Mouse (Mus musculus) stomach, embryonic 15.5 days (tissue): ENCODE data around the gene Trim71. TPM values are rescaled to one million over a fixed set of nuclear protein-coding genes. Genes with fewer than 3 reads are reported as not detected.
A peak's percentile ranks its signal among the peaks of the same experiment; 100 is the strongest.

Experiments used
- ATAC-seq: fragments of 200-750 bp; cut with Nextera tagmentation; 2 replicates; pipeline ENCODE4 v1.8.0; 2017; ENCODE audit warnings: low read depth, moderate number of reproducible peaks, moderate TSS enrichment; ENCODE audit not compliant: insufficient read depth, low FRiP score
- H3K27ac ChIP-seq: fragments of 300-500 bp; sonication (generic); 2 replicates; pipeline ENCODE4 v1.5.1; 2015; ENCODE audit warnings: mild to moderate bottlenecking, inconsistent platforms
- H3K27me3 ChIP-seq: fragments of 300-500 bp; sonication (generic); replicated peaks from 2 replicates; pipeline ENCODE4 v1.6.1; 2015; ENCODE audit warnings: inconsistent platforms
- H3K36me3 ChIP-seq: fragments of 300-500 bp; sonication (generic); 2 replicates; pipeline ENCODE4 v1.6.1; 2015; ENCODE audit warnings: inconsistent platforms
- H3K4me1 ChIP-seq: fragments of 300-500 bp; sonication (generic); 2 replicates; pipeline ENCODE4 v1.6.1; 2015; ENCODE audit warnings: inconsistent platforms
- H3K4me2 ChIP-seq: fragments of 300-500 bp; sonication (generic); 2 replicates; pipeline ENCODE4 v1.6.1; 2015; ENCODE audit warnings: mild to moderate bottlenecking, inconsistent platforms
- H3K4me3 ChIP-seq: fragments of 300-500 bp; sonication (generic); replicated peaks from 2 replicates; pipeline ENCODE4 v1.5.1; 2015; ENCODE audit warnings: inconsistent platforms
- H3K9ac ChIP-seq: fragments of 300-500 bp; sonication (generic); 2 replicates; pipeline ENCODE4 v1.6.1; 2015; ENCODE audit warnings: inconsistent platforms
- H3K9me3 ChIP-seq: fragments of 300-500 bp; sonication (generic); 2 replicates; pipeline ENCODE4 v1.6.1; 2016; ENCODE audit warnings: inconsistent platforms
- WGBS: fragments of 180-500 bp; shearing (Covaris S2); methylation state at CpG from one replicate; pipeline ENCODE4 v1.1.7; 2015; 5-methylcytosine and 5-hydroxymethylcytosine counted together
- polyA plus RNA-seq: library from polyadenylated mRNA; unstranded; fragments of >200 nt; fragmentation: Nextera tagmentation; extraction: Ambion mirVana; gene quantifications from 2 replicates; pipeline ENCODE4 v1.2.1, GENCODE M21; 2015

Gene Trim71
- polyA plus RNA-seq, 1 experiment from 2014 or later, result 2.0 TPM

GRCm38 (mm10) chr9:114536628-114537027, 27.5 kb downstream of the Trim71 start:
- Histone ChIP-seq H3K9me3 (no peaks in the 10 kb centered on the region), H3K9ac (no peak overlapping the region), H3K4me1 (peaks cover 6% of the 10 kb centered on the region), H3K4me3 (no peak overlapping the region), H3K4me2 (no peak overlapping the region), H3K27me3 (no peaks in the 10 kb centered on the region), H3K27ac (no peak overlapping the region), H3K36me3 (no peaks in the 10 kb centered on the region)
- WGBS, result 54% methylated on average over 2 of the region's 2 CpGs
- peak; percentile 53; the same call in 1 of the 2 replicates for ATAC-seq

GRCm38 (mm10) chr9:114534747-114535517, 29.2 kb downstream of the Trim71 start:
- Histone ChIP-seq H3K9me3 (no peaks in the 10 kb centered on the region), H3K4me2 (no peak overlapping the region), H3K27me3 (no peaks in the 10 kb centered on the region), H3K36me3 (no peaks in the 10 kb centered on the region), H3K4me3 (no peak overlapping the region), H3K4me1 (peaks cover 6% of the 10 kb centered on the region; the same call in 1 of the 2 replicates), H3K9ac (no peak overlapping the region), H3K27ac (no peak overlapping the region)
- WGBS, result 86% methylated on average over 9 of the region's 9 CpGs
- no peak for ATAC-seq

- Histone ChIP-seq H3K9ac (no peak overlapping the region), H3K9me3 (no peaks in the 10 kb centered on the region), H3K4me1 (peaks cover 8% of the 10 kb centered on the region), H3K4me3 (no peak overlapping the region), H3K4me2 (no peak overlapping the region), H3K36me3 (no peaks in the 10 kb centered on the region), H3K27me3 (no peaks in the 10 kb centered on the region), H3K27ac (no peak overlapping the region)
- 60% methylated on average over 4 of the region's 4 CpGs for WGBS
- peak; percentile 45; the same call in 1 of the 2 replicates for ATAC-seq
Observed at GRCm38 (mm10) chr9:114533848-114534247, 30.3 kb downstream of the Trim71 start.

DNA sequence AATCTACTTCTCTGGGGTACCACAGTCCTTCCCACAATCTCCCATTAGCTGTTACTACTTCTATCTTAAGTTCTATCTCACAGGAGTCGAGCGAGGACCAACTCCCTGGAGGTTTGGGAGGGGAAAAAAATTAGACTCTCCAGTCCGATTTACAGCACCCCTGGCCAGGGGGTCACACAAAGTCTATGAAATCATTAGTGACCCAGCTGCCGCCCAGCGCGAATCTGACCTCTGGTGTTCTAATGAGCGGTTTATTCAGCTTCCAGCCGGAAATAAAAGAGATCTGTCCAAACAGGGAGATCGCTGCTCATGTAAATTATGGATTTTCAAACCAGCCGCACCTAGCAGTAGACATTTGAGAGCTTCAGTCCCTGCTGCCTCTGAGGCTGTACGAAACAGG, 32.9 kb downstream of the Trim71 start:
- H3K27ac ChIP-seq, result no peak overlapping the region
- no peak overlapping the region for H3K4me2 ChIP-seq
- H3K4me3 ChIP-seq, result no peak overlapping the region
- no peak for ATAC-seq
- H3K9ac ChIP-seq, result no peak overlapping the region
- H3K4me1 ChIP-seq, result peaks cover 26% of the 10 kb centered on the region
- WGBS, result 28% methylated on average over 11 of the region's 11 CpGs
- H3K36me3 ChIP-seq, result no peaks in the 10 kb centered on the region
- H3K27me3 ChIP-seq, result no peaks in the 10 kb centered on the region
- no peaks in the 10 kb centered on the region for H3K9me3 ChIP-seq

- no peaks in the 10 kb centered on the region for H3K27me3 ChIP-seq
- H3K4me1 ChIP-seq, result peaks cover 33% of the 10 kb centered on the region
- no peaks in the 10 kb centered on the region for H3K9me3 ChIP-seq
- H3K4me3 ChIP-seq, result no peak overlapping the region
- WGBS, result 43% methylated on average over 9 of the region's 9 CpGs
- H3K9ac ChIP-seq, result no peak overlapping the region
- 0 out of 2 replicates have a peak overlapping the region, but pooled peaks have one; percentile 12 for H3K27ac ChIP-seq
- no peaks in the 10 kb centered on the region for H3K36me3 ChIP-seq
- ATAC-seq, result no peak
- no peak overlapping the region for H3K4me2 ChIP-seq
Observed at GRCm38 (mm10) chr9:114528680-114529048, 35.5 kb downstream of the Trim71 start.

- Histone ChIP-seq H3K4me1 (peaks cover 33% of the 10 kb centered on the region), H3K9me3 (no peaks in the 10 kb centered on the region), H3K9ac (no peak overlapping the region), H3K27ac (0 out of 2 replicates have a peak overlapping the region, but pooled peaks have one; percentile 12), H3K4me2 (peak overlapping the region; percentile 20; the same call in 1 of the 2 replicates), H3K4me3 (no peak overlapping the region), H3K36me3 (no peaks in the 10 kb centered on the region), H3K27me3 (no peaks in the 10 kb centered on the region)
- 0 out of 2 replicates have a peak, but pooled peaks have one; percentile 56 for ATAC-seq
- 22% methylated on average over 17 of the region's 17 CpGs for WGBS
Observed at GRCm38 (mm10) chr9:114527992-114528679, 36.0 kb downstream of the Trim71 start.

DNA sequence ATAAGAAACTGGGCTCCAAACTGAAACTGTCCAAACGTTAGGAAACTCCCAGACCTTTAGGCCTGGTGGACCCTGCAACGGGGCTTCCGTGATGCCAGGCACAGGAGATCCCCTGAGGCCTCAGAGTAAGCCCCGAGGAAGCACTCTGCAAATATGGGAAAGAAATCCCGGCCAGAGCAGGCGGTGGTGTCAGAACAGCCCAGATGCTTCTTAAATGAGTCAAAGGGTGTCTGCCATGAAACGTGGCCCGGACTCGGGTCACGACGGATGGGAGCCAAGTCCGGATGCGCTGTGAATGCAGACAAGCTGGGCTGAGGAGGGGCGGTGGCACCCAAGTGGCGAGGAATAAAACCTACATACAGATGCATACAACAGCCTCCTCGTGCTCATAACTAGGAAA, 37.1 kb downstream of the Trim71 start:
- Histone ChIP-seq H3K9ac (0 out of 2 replicates have a peak overlapping the region, but pooled peaks have one; percentile 11), H3K4me1 (peaks cover 33% of the 10 kb centered on the region), H3K27me3 (no peaks in the 10 kb centered on the region), H3K27ac (peak overlapping the region; percentile 71), H3K4me3 (peak overlapping the region; percentile 18; the same call in 1 of the 2 replicates), H3K4me2 (peak overlapping the region; percentile 46), H3K9me3 (no peaks in the 10 kb centered on the region), H3K36me3 (no peaks in the 10 kb centered on the region)
- ATAC-seq, result no peak
- 8% methylated on average over 16 of the region's 16 CpGs for WGBS

- WGBS, result 29% methylated on average over 8 of the region's 8 CpGs
- Histone ChIP-seq H3K27me3 (no peaks in the 10 kb centered on the region), H3K27ac (peak overlapping the region; percentile 71), H3K4me3 (peak overlapping the region; percentile 18; the same call in 1 of the 2 replicates), H3K9me3 (no peaks in the 10 kb centered on the region), H3K4me2 (peak overlapping the region; percentile 46), H3K4me1 (peaks cover 31% of the 10 kb centered on the region), H3K36me3 (no peaks in the 10 kb centered on the region), H3K9ac (0 out of 2 replicates have a peak overlapping the region, but pooled peaks have one; percentile 11)
- no peak for ATAC-seq
Observed at GRCm38 (mm10) chr9:114526581-114526980, 37.6 kb downstream of the Trim71 start.

- Histone ChIP-seq H3K4me1 (peaks cover 27% of the 10 kb centered on the region), H3K36me3 (no peaks in the 10 kb centered on the region), H3K9me3 (no peaks in the 10 kb centered on the region), H3K4me3 (no peak overlapping the region), H3K27ac (peak overlapping the region; percentile 71; the same call in 1 of the 2 replicates), H3K27me3 (no peaks in the 10 kb centered on the region), H3K9ac (no peak overlapping the region), H3K4me2 (0 out of 2 replicates have a peak overlapping the region, but pooled peaks have one; percentile 8)
- no peak for ATAC-seq
- WGBS, result 19% methylated on average over 8 of the region's 8 CpGs
Observed at GRCm38 (mm10) chr9:114525891-114526290, 38.3 kb downstream of the Trim71 start.

DNA sequence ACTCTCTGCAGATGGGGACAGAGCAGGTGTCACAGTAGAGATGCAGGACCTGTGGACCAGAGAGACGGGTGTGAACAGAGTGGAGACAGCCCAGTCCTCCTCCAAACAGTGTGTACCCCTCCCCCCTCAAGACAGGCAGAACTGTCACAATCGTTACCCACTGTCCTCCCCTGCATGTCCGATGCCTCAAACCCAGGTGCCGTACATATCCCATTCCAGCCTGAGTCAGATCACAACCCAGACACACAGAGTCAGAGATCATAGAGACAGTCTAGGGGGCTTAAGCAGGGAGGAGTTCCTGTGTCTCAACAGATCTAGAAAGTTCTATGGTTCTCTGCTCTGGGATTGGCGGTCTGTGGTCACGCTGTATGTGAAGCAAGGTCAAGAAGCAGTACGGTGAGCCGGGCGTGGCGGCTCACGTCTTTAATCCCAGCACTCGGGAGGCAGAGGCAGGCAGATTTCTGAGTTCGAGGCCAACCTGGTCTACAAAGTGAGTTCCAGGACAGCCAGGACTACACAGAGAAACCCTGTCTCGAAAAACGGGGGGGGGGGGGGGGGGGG, 39.0 kb downstream of the Trim71 start:
- no peaks in the 10 kb centered on the region for H3K27me3 ChIP-seq
- 86% methylated on average over 15 of the region's 15 CpGs for WGBS
- peaks cover 27% of the 10 kb centered on the region for H3K4me1 ChIP-seq
- no peak overlapping the region for H3K27ac ChIP-seq
- H3K36me3 ChIP-seq, result no peaks in the 10 kb centered on the region
- H3K4me2 ChIP-seq, result no peak overlapping the region
- no peak for ATAC-seq
- H3K9me3 ChIP-seq, result no peaks in the 10 kb centered on the region
- H3K9ac ChIP-seq, result no peak overlapping the region
- no peak overlapping the region for H3K4me3 ChIP-seq

- 0 out of 2 replicates have a peak, but pooled peaks have one; percentile 20 for ATAC-seq
- Histone ChIP-seq H3K4me1 (peaks cover 16% of the 10 kb centered on the region), H3K4me3 (no peak overlapping the region), H3K9ac (no peak overlapping the region), H3K36me3 (no peaks in the 10 kb centered on the region), H3K4me2 (no peak overlapping the region), H3K27me3 (no peaks in the 10 kb centered on the region), H3K9me3 (no peaks in the 10 kb centered on the region), H3K27ac (no peak overlapping the region)
- WGBS, result 81% methylated on average over 9 of the region's 9 CpGs
Observed at GRCm38 (mm10) chr9:114522501-114522900, 41.7 kb downstream of the Trim71 start.
